Mouse (Mus musculus) MEL (cell line): ENCODE measurements around the gene Tlr6. TPM values are rescaled to one million over a fixed set of nuclear protein-coding genes. Genes with fewer than 3 reads are reported as not detected.
A peak's percentile ranks its signal among the peaks of the same experiment; 100 is the strongest.

Source experiments
- DNase-seq: peaks from one replicate; pipeline ENCODE4 v3.0.0; 2011; ENCODE audit warnings: low read depth, low spot score
- H3K27ac ChIP-seq: 2 replicates; pipeline ENCODE4 v1.5.1; 2012; ENCODE audit warnings: low read depth, mild to moderate bottlenecking, control low read depth, low read length, moderate library complexity; ENCODE audit not compliant: control insufficient read depth
- H3K27me3 ChIP-seq, 2 experiments: fragments of 150-350 bp in 1 of 2; sonication (generic) in 1 of 2; 2 replicates each; pipeline ENCODE4 v1.6.1; 2012; ENCODE audit warnings: low read length in 2 of 2, mild to moderate bottlenecking in 2 of 2, improper control_type of control experiment in 1 of 2, moderate library complexity in 1 of 2; ENCODE audit not compliant: insufficient read depth in 2 of 2, control insufficient read depth in 1 of 2
- H3K36me3 ChIP-seq, 2 experiments: 2 replicates each; pipeline ENCODE4 v1.6.1; 2012 to 2014; ENCODE audit warnings: low read length in 2 of 2, improper control_type of control experiment in 1 of 2, inconsistent platforms in 1 of 2, mild to moderate bottlenecking in 1 of 2; ENCODE audit not compliant: insufficient read depth in 2 of 2, control insufficient read depth in 1 of 2
- H3K4me1 ChIP-seq, 2 experiments: fragments of 150-350 bp in 1 of 2; sonication (generic) in 1 of 2; 2 replicates each; pipeline ENCODE4 v1.6.1; 2012; ENCODE audit warnings: low read length in 2 of 2, improper control_type of control experiment in 1 of 2, mild to moderate bottlenecking in 1 of 2; ENCODE audit not compliant: insufficient read depth in 2 of 2, control insufficient read depth in 1 of 2
- H3K4me3 ChIP-seq, 2 experiments: fragments of 150-350 bp in 1 of 2; sonication (generic) in 1 of 2; 2 replicates each; pipeline ENCODE4 v1.5.1; 2012; ENCODE audit warnings: low read depth in 2 of 2, low read length in 2 of 2, mild to moderate bottlenecking in 2 of 2, moderate library complexity in 2 of 2, control low read depth in 1 of 2, improper control_type of control experiment in 1 of 2; ENCODE audit not compliant: control insufficient read depth in 1 of 2, insufficient read depth in 1 of 2
- H3K79me2 ChIP-seq: 2 replicates; pipeline ENCODE4 v1.6.1; 2012; ENCODE audit warnings: mild to moderate bottlenecking, low read length, moderate library complexity; ENCODE audit not compliant: control insufficient read depth, poor library complexity, insufficient read depth
- H3K9ac ChIP-seq: 2 replicates; pipeline ENCODE4 v1.6.1; 2012; ENCODE audit warnings: low read depth, mild to moderate bottlenecking, control low read depth, low read length, moderate library complexity; ENCODE audit not compliant: control insufficient read depth, poor library complexity, severe bottlenecking
- H3K9me3 ChIP-seq: fragments of 150-350 bp; sonication (generic); replicated peaks from 2 replicates; pipeline ENCODE4 v1.6.1; 2012; ENCODE audit warnings: mild to moderate bottlenecking, low read length, improper control_type of control experiment, moderate library complexity; ENCODE audit not compliant: insufficient read depth
- BHLHE40 ChIP-seq: IDR thresholded peaks from 2 replicates; pipeline ENCODE4 v1.6.1; 2012; ENCODE audit warnings: low read depth, mild to moderate bottlenecking, inconsistent platforms, low read length, improper control_type of control experiment, borderline replicate concordance
- CHD1 ChIP-seq: IDR thresholded peaks from 2 replicates; pipeline ENCODE4 v1.6.1; 2012; ENCODE audit warnings: low read depth, mild to moderate bottlenecking, inconsistent platforms, low read length, improper control_type of control experiment
- CHD2 ChIP-seq: IDR thresholded peaks from 2 replicates; pipeline ENCODE4 v1.6.1; 2011; ENCODE audit warnings: low read length, improper control_type of control experiment
- CTCF ChIP-seq, 3 experiments: IDR thresholded peaks in 2 of 3; conservative IDR thresholded peaks in 1 of 3; 2 replicates each; pipeline ENCODE4 v1.5.1; 2011 to 2012; ENCODE audit warnings: low read length in 3 of 3, low read depth in 2 of 3, mild to moderate bottlenecking in 2 of 3, improper control_type of control experiment in 1 of 3, inconsistent platforms in 1 of 3, mixed read lengths in 1 of 3, moderate library complexity in 1 of 3; ENCODE audit not compliant: control insufficient read depth in 1 of 3, insufficient read depth in 1 of 3, poor library complexity in 1 of 3, severe bottlenecking in 1 of 3
- E2F4 ChIP-seq: IDR thresholded peaks from 2 replicates; pipeline ENCODE4 v1.6.1; 2011; ENCODE audit warnings: low read depth, low read length, improper control_type of control experiment, borderline replicate concordance
- ELF1 ChIP-seq: IDR thresholded peaks from 2 replicates; pipeline ENCODE4 v1.6.1; 2014; ENCODE audit warnings: low read depth, mild to moderate bottlenecking, inconsistent platforms, low read length, improper control_type of control experiment, moderate library complexity
- EP300 ChIP-seq, 2 experiments: IDR thresholded peaks; 2 replicates each; pipeline ENCODE4 v1.6.1; 2011; ENCODE audit warnings: improper control_type of control experiment in 2 of 2, low read length in 2 of 2, low read depth in 1 of 2, mild to moderate bottlenecking in 1 of 2
- ETS1 ChIP-seq: IDR thresholded peaks from 2 replicates; pipeline ENCODE4 v1.6.1; 2012; ENCODE audit warnings: low read depth, mild to moderate bottlenecking, inconsistent platforms, low read length, improper control_type of control experiment, moderate library complexity
- GABPA ChIP-seq: IDR thresholded peaks from 2 replicates; pipeline ENCODE4 v1.6.1; 2012; ENCODE audit warnings: low read depth, mild to moderate bottlenecking, inconsistent platforms, low read length, improper control_type of control experiment, moderate library complexity
- GATA1 ChIP-seq: IDR thresholded peaks from 2 replicates; pipeline ENCODE4 v1.6.1; 2011; ENCODE audit warnings: low read depth, low read length, improper control_type of control experiment
- HCFC1 ChIP-seq: IDR thresholded peaks from 2 replicates; pipeline ENCODE4 v1.6.1; 2012; ENCODE audit warnings: low read depth, mild to moderate bottlenecking, inconsistent platforms, low read length, improper control_type of control experiment, moderate library complexity
- JUND ChIP-seq: IDR thresholded peaks from 2 replicates; pipeline ENCODE4 v1.6.1; 2011; ENCODE audit warnings: low read depth, mild to moderate bottlenecking, improper control_type of control experiment, low read length
- KAT2A ChIP-seq: conservative IDR thresholded peaks from 2 replicates; pipeline ENCODE4 v1.6.1; 2012; ENCODE audit warnings: low read depth, low read length, improper control_type of control experiment, inconsistent platforms
- MAFK ChIP-seq: IDR thresholded peaks from 2 replicates; pipeline ENCODE4 v1.6.1; 2011; ENCODE audit warnings: low read depth, mild to moderate bottlenecking, low read length, improper control_type of control experiment, borderline replicate concordance
- MAX ChIP-seq: IDR thresholded peaks from 2 replicates; pipeline ENCODE4 v1.6.1; 2011; ENCODE audit warnings: low read length, improper control_type of control experiment
- MAZ ChIP-seq: IDR thresholded peaks from 2 replicates; pipeline ENCODE4 v1.6.1; 2012; ENCODE audit warnings: low read depth, mild to moderate bottlenecking, inconsistent platforms, low read length, improper control_type of control experiment
- MEF2A ChIP-seq: IDR thresholded peaks from 2 replicates; pipeline ENCODE4 v1.6.1; 2014; ENCODE audit warnings: low read depth, mild to moderate bottlenecking, inconsistent platforms, low read length, improper control_type of control experiment; ENCODE audit not compliant: poor library complexity, insufficient replicate concordance, severe bottlenecking; ENCODE audit errors: extremely low read depth
- MXI1 ChIP-seq: IDR thresholded peaks from 2 replicates; pipeline ENCODE4 v1.6.1; 2011; ENCODE audit warnings: mild to moderate bottlenecking, low read depth, low read length, improper control_type of control experiment
- MYC ChIP-seq: IDR thresholded peaks from 2 replicates; pipeline ENCODE4 v1.6.1; 2011; ENCODE audit warnings: low read depth, mild to moderate bottlenecking, low read length, improper control_type of control experiment, moderate library complexity
- NELFE ChIP-seq: IDR thresholded peaks from 2 replicates; pipeline ENCODE4 v1.6.1; 2011; ENCODE audit warnings: low read depth, low read length, improper control_type of control experiment
- NRF1 ChIP-seq: IDR thresholded peaks from 2 replicates; pipeline ENCODE4 v1.6.1; 2014; ENCODE audit warnings: low read depth, mild to moderate bottlenecking, inconsistent platforms, low read length, improper control_type of control experiment, moderate library complexity; ENCODE audit not compliant: poor library complexity, insufficient read depth, severe bottlenecking
- POLR2A ChIP-seq, 2 experiments: IDR thresholded peaks; 2 replicates each; pipeline ENCODE4 v1.6.1; 2011 to 2012; ENCODE audit warnings: low read length in 2 of 2, mild to moderate bottlenecking in 2 of 2, control low read depth in 1 of 2, improper control_type of control experiment in 1 of 2, low read depth in 1 of 2, moderate library complexity in 1 of 2; ENCODE audit not compliant: control insufficient read depth in 1 of 2, insufficient read depth in 1 of 2, poor library complexity in 1 of 2
- POLR2AphosphoS2 ChIP-seq: IDR thresholded peaks from 2 replicates; pipeline ENCODE4 v1.6.1; 2011; ENCODE audit warnings: low read length, improper control_type of control experiment
- POLR2AphosphoS5 ChIP-seq: IDR thresholded peaks from 2 replicates; pipeline ENCODE4 v1.6.1; 2012; ENCODE audit warnings: low read depth, borderline replicate concordance, mild to moderate bottlenecking, inconsistent platforms, low read length, moderate library complexity, mixed read lengths
- RCOR1 ChIP-seq: IDR thresholded peaks from 2 replicates; pipeline ENCODE4 v1.6.1; 2012; ENCODE audit warnings: low read depth, mild to moderate bottlenecking, inconsistent platforms, low read length, improper control_type of control experiment
- SIN3A ChIP-seq: IDR thresholded peaks from 2 replicates; pipeline ENCODE4 v1.6.1; 2012; ENCODE audit warnings: low read length, improper control_type of control experiment, inconsistent platforms
- SMC3 ChIP-seq: IDR thresholded peaks from 2 replicates; pipeline ENCODE4 v1.6.1; 2011; ENCODE audit warnings: low read depth, low read length, improper control_type of control experiment
- TAL1 ChIP-seq: IDR thresholded peaks from 2 replicates; pipeline ENCODE4 v1.6.1; 2012; ENCODE audit warnings: mild to moderate bottlenecking, inconsistent platforms, low read length, moderate library complexity, mixed read lengths
- TBP ChIP-seq: IDR thresholded peaks from 2 replicates; pipeline ENCODE4 v1.8.0; 2011; ENCODE audit warnings: low read depth, low read length, improper control_type of control experiment
- TCF12 ChIP-seq: IDR thresholded peaks from 2 replicates; pipeline ENCODE4 v1.6.1; 2014; ENCODE audit warnings: low read depth, mild to moderate bottlenecking, inconsistent platforms, low read length, improper control_type of control experiment, moderate library complexity
- UBTF ChIP-seq: IDR thresholded peaks from 2 replicates; pipeline ENCODE4 v1.6.1; 2012; ENCODE audit warnings: low read depth, mild to moderate bottlenecking, inconsistent platforms, low read length, improper control_type of control experiment, moderate library complexity, borderline replicate concordance; ENCODE audit not compliant: insufficient read depth
- USF1 ChIP-seq: IDR thresholded peaks from 2 replicates; pipeline ENCODE4 v1.6.1; 2014; ENCODE audit warnings: low read depth, mild to moderate bottlenecking, inconsistent platforms, low read length, improper control_type of control experiment, moderate library complexity
- USF2 ChIP-seq, 2 experiments: IDR thresholded peaks; 2 replicates each; pipeline ENCODE4 v1.6.1; 2011 to 2012; ENCODE audit warnings: improper control_type of control experiment in 2 of 2, low read length in 2 of 2, borderline replicate concordance in 1 of 2, inconsistent platforms in 1 of 2, low read depth in 1 of 2, mild to moderate bottlenecking in 1 of 2; ENCODE audit not compliant: insufficient read depth in 1 of 2
- ZC3H11A ChIP-seq: IDR thresholded peaks from 2 replicates; pipeline ENCODE4 v1.6.1; 2012; ENCODE audit warnings: low read depth, mild to moderate bottlenecking, inconsistent platforms, low read length, improper control_type of control experiment
- ZKSCAN1 ChIP-seq: IDR thresholded peaks from 2 replicates; pipeline ENCODE4 v1.6.1; 2012; ENCODE audit warnings: low read depth, mild to moderate bottlenecking, inconsistent platforms, low read length, improper control_type of control experiment, moderate library complexity
- ZMIZ1 ChIP-seq: IDR thresholded peaks from 2 replicates; pipeline ENCODE4 v1.6.1; 2012; ENCODE audit warnings: low read depth, mild to moderate bottlenecking, inconsistent platforms, low read length, improper control_type of control experiment, moderate library complexity
- ZNF384 ChIP-seq: IDR thresholded peaks from 2 replicates; pipeline ENCODE4 v1.6.1; 2012; ENCODE audit warnings: low read depth, mild to moderate bottlenecking, inconsistent platforms, low read length, improper control_type of control experiment
- polyA plus RNA-seq, 2 experiments: library from polyadenylated mRNA; stranded (reverse) in 1 of 2; unstranded in 1 of 2; fragments of >175 nt in 1 of 2; fragments of >200 nt in 1 of 2; gene quantifications; 2 replicates each; pipeline versions ENCODE4 v1.2.1 to v1.2.4; 2012; ENCODE audit warnings: low replicate concordance in 2 of 2, low read depth in 1 of 2; ENCODE audit not compliant: insufficient read length in 2 of 2, insufficient read depth in 1 of 2, missing spikeins in 1 of 2
- total RNA-seq: library from RNA; depleted of rRNA; stranded (reverse); fragments of 300-350 nt; gene quantifications from 2 replicates; pipeline ENCODE4 v1.2.3, GENCODE M21; 2012

Tlr6 gene
- total and polyA plus RNA-seq, 3 experiments, result 0.19 to 0.36 TPM; not detected in 1

- peaks cover 0 to 3% of the 10 kb centered on the region in 2 experiments; a peak in 1 of 4 replicates for H3K36me3 ChIP-seq
- no peaks in the 10 kb centered on the region for H3K79me2 ChIP-seq
- peaks cover 7 to 8% of the 10 kb centered on the region in 2 experiments for H3K27me3 ChIP-seq
- H3K9ac ChIP-seq, result no peak overlapping the region
- H3K4me1 ChIP-seq, result peaks cover 0 to 6% of the 10 kb centered on the region in 2 experiments; a peak in 1 of 4 replicates
- H3K9me3 ChIP-seq, result no peaks in the 10 kb centered on the region
- peak; percentile 90 for DNase-seq
- H3K27ac ChIP-seq, result no peak overlapping the region
- H3K4me3 ChIP-seq, result no peak overlapping the region
- TF ChIP-seq ETS1 (peak; percentile 59; the same call in 1 of the 2 replicates), HCFC1 (0 out of 2 replicates have a peak, but pooled peaks have one; percentile 17), MAFK (no peak), MXI1 (0 out of 2 replicates have a peak, but pooled peaks have one; percentile 27), GABPA (no peak), MEF2A (no peak), MYC (0 out of 2 replicates have a peak, but pooled peaks have one; percentile 28), NRF1 (no peak), TAL1 (0 out of 2 replicates have a peak, but pooled peaks have one; percentile 20), CHD1 (no peak), ZC3H11A (no peak), E2F4 (no peak), USF2 (IDR thresholded peaks at IDR 0.05; ENCODE audit: borderline replicate concordance in 1 of 2, insufficient read depth in 1 of 2, low read depth in 1 of 2, low read length in 2 of 2) (no peak), ZKSCAN1 (no peak), BHLHE40 (no peak; the same call in 1 of the 2 replicates), UBTF (no peak), ZNF384 (peak; percentile 98), USF1 (no peak), POLR2A (IDR thresholded peaks at IDR 0.05; ENCODE audit: control insufficient read depth in 1 of 2, insufficient read depth in 1 of 2, low read depth in 1 of 2, low read length in 2 of 2, poor library complexity in 1 of 2) (no peak), NELFE (no peak), POLR2AphosphoS2 (no peak), RCOR1 (peak; percentile 86), GATA1 (peak; percentile 81), POLR2AphosphoS5 (no peak), JUND (no peak), KAT2A (no peak), TCF12 (no peak), CHD2 (no peak), TBP (no peak), MAZ (no peak), CTCF (IDR thresholded peaks at IDR 0.05 in 2 of 3, conservative IDR thresholded peaks at IDR 0.05 in 1 of 3; ENCODE audit: control insufficient read depth in 1 of 3, insufficient read depth in 1 of 3, low read depth in 2 of 3, low read length in 3 of 3, poor library complexity in 1 of 3, severe bottlenecking in 1 of 3) (no peak), SIN3A (0 out of 2 replicates have a peak, but pooled peaks have one; percentile 54), ZMIZ1 (no peak), EP300 (IDR thresholded peaks at IDR 0.05; ENCODE audit: low read depth in 1 of 2, low read length in 2 of 2) (peak; percentile 78 to 85), MAX (no peak), ELF1 (no peak), SMC3 (no peak)
These were observed 1.0 kb upstream of the Tlr6 start for GRCm38 (mm10) chr5:64960857-64961391.
